ENCODE assay signal across 24 mouse cellular contexts in genomic region chr6:51578415-51578814, GRCm38 (mm10).
"Had no signal": no experiment of that assay in that cellular context is flagged by ENCODE, and none has a peak within 500 bp of the region (broad histone marks: within the 10 kb centered on the region; RNA-seq: fewer than 3 reads in every experiment).

No protein-coding gene starts in this region.

- H3K36me3 ChIP-seq: heart, embryonic 15.5 days; hindbrain, embryonic 12.5 days; hindbrain, embryonic 15.5 days; liver, embryonic 13.5 days had no signal

- DNase-seq: forebrain, postnatal 0 days; gastrocnemius, postnatal 14 days; gastrocnemius, postnatal 36 days; heart, adult 11 months; heart, adult 2 months; heart, postnatal 14 days; heart, postnatal 36 days; kidney, adult 18-20 months; kidney, adult 8-10 months; kidney, postnatal 10 days; kidney, postnatal 25 days; kidney, postnatal 4 days; liver, embryonic 13.5 days had no signal

- H3K27ac ChIP-seq: heart, adult 2 months; heart, embryonic 13.5 days; heart, embryonic 15.5 days; hindbrain, embryonic 12.5 days; hindbrain, embryonic 15.5 days; hindbrain, postnatal 0 days; layer of hippocampus, adult 2 months; left cerebral cortex, adult 2 months; limb, embryonic 12.5 days; liver, embryonic 13.5 days had no signal

- ATAC-seq: forebrain, postnatal 0 days; hindbrain, postnatal 0 days; intestine, postnatal 0 days had no signal

- H3K4me2 ChIP-seq: heart, embryonic 11.5 days; heart, embryonic 13.5 days; heart, embryonic 15.5 days; hindbrain, embryonic 12.5 days; hindbrain, embryonic 15.5 days; limb, embryonic 12.5 days; liver, embryonic 13.5 days had no signal

- H3K4me1 ChIP-seq: heart, embryonic 13.5 days; heart, embryonic 15.5 days; liver, embryonic 13.5 days had no signal

- H3K27me3 ChIP-seq: heart, embryonic 13.5 days; heart, embryonic 15.5 days; hindbrain, embryonic 12.5 days; hindbrain, embryonic 15.5 days; limb, embryonic 12.5 days; liver, embryonic 13.5 days had no signal

- H3K9me3 ChIP-seq: heart, embryonic 13.5 days; heart, embryonic 15.5 days; hindbrain, embryonic 12.5 days; hindbrain, embryonic 15.5 days; limb, embryonic 10.5 days; limb, embryonic 12.5 days; liver, embryonic 13.5 days had no signal

- H3K9ac ChIP-seq: forebrain, postnatal 0 days; heart, embryonic 13.5 days; heart, embryonic 15.5 days; hindbrain, embryonic 12.5 days; hindbrain, embryonic 15.5 days; limb, embryonic 12.5 days; liver, embryonic 13.5 days had no signal

- H3K4me3 ChIP-seq: heart, adult 2 months; heart, embryonic 13.5 days; heart, embryonic 15.5 days; hindbrain, embryonic 12.5 days; hindbrain, embryonic 15.5 days; layer of hippocampus, adult 2 months; left cerebral cortex, adult 2 months; limb, embryonic 10.5 days; limb, embryonic 12.5 days; liver, embryonic 13.5 days had no signal
